Mouse (Mus musculus): ENCODE data around the gene Tedc2. TPM values are rescaled to one million over a fixed set of nuclear protein-coding genes. Genes with fewer than 3 reads are reported as not detected.
A peak's percentile ranks its signal among the peaks of the same experiment; 100 is the strongest.

Tedc2 gene
- polyA plus RNA-seq, 1 experiment from 2014 or later: 11.0 TPM

DNA sequence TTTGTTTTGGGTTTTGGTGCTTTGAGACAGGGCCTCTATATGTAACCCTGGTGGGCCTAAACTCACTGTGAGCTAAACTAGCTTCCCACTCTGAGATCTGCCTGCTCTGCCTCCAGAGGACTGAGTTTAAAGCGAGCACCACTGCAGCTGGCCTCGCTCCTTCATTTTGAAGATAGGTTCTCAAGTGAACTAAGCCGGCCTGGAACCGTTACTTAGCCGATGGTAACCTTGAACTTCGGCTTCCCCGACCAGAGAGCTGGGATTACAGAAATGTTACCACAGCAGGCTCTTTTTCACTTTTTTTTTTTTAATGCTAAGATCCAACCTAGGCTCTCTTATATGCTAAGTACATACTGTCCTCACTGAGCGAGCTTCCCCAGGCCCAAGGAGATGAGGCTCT is 27.4 kb downstream of the Tedc2 start:
- H3K9me3 ChIP-seq (replicated peaks; ENCODE audit: control insufficient read depth, low read length): no peaks in the 10 kb centered on the region
- no peak overlapping the region for H3K9ac ChIP-seq (ENCODE audit: low read length)
- no peak overlapping the region for H3K27ac ChIP-seq (ENCODE audit: low read depth, low read length)
- H3K27me3 ChIP-seq (replicated peaks; ENCODE audit: control insufficient read depth, insufficient read depth, low read length): no peaks in the 10 kb centered on the region
- 0 out of 2 replicates have a peak, but pooled peaks cover 2% of the 10 kb centered on the region for H3K36me3 ChIP-seq (ENCODE audit: control insufficient read depth, insufficient read depth, low read length)
- WGBS: 90% methylated on average over 8 of the region's 8 CpGs
- ATAC-seq (no peak), DNase-seq (ENCODE audit: low spot score) (no peak)
- H3K4me1 ChIP-seq (ENCODE audit: control insufficient read depth, insufficient read depth, low read length): no peaks in the 10 kb centered on the region
- no peak overlapping the region for H3K4me3 ChIP-seq (ENCODE audit: low read depth, low read length)
- H3K4me2 ChIP-seq (ENCODE audit: low read length): no peak overlapping the region

GRCm38 (mm10) chr17:24192848-24193247 is 27.8 kb downstream of the Tedc2 start:
- H3K4me1 ChIP-seq (ENCODE audit: control insufficient read depth, insufficient read depth, low read length): no peaks in the 10 kb centered on the region
- no peak overlapping the region for H3K4me2 ChIP-seq (ENCODE audit: low read length)
- WGBS: 85% methylated on average over 8 of the region's 8 CpGs
- H3K27ac ChIP-seq (ENCODE audit: low read depth, low read length): no peak overlapping the region
- no peak overlapping the region for H3K4me3 ChIP-seq (ENCODE audit: low read depth, low read length)
- ATAC-seq (no peak), DNase-seq (ENCODE audit: low spot score) (no peak)
- no peaks in the 10 kb centered on the region for H3K27me3 ChIP-seq (replicated peaks; ENCODE audit: control insufficient read depth, insufficient read depth, low read length)
- no peaks in the 10 kb centered on the region for H3K9me3 ChIP-seq (replicated peaks; ENCODE audit: control insufficient read depth, low read length)
- H3K36me3 ChIP-seq (ENCODE audit: control insufficient read depth, insufficient read depth, low read length): 0 out of 2 replicates have a peak, but pooled peaks cover 6% of the 10 kb centered on the region
- H3K9ac ChIP-seq (ENCODE audit: low read length): no peak overlapping the region

DNA sequence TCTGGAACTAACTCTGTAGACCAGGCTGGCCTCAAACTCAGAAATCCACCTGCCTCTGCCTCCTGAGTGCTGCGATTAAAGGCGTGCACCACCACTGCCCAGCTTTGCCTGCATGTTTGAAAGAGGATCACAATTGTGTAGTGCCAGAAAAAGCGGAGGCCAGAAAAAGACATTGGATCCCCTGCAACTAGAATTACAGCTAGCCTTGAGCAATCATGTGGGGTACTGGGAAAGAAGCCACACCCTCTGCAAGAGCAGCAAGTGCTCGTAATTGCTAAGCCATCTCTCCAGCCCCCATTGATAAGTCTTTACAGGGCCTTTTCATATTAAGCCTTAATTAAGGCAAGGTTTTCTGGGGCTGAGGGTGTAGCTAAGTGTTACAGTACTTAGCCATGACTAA is 29.2 kb downstream of the Tedc2 start:
- ATAC-seq: no peak
- no peak for DNase-seq (ENCODE audit: low spot score)
- Histone ChIP-seq H3K9ac (ENCODE audit: low read length) (no peak overlapping the region), H3K4me2 (ENCODE audit: low read length) (no peak overlapping the region), H3K4me3 (ENCODE audit: low read depth, low read length) (no peak overlapping the region), H3K27me3 (replicated peaks; ENCODE audit: control insufficient read depth, insufficient read depth, low read length) (no peaks in the 10 kb centered on the region), H3K27ac (ENCODE audit: low read depth, low read length) (no peak overlapping the region), H3K36me3 (ENCODE audit: control insufficient read depth, insufficient read depth, low read length) (0 out of 2 replicates have a peak, but pooled peaks cover 8% of the 10 kb centered on the region), H3K9me3 (replicated peaks; ENCODE audit: control insufficient read depth, low read length) (no peaks in the 10 kb centered on the region), H3K4me1 (ENCODE audit: control insufficient read depth, insufficient read depth, low read length) (no peaks in the 10 kb centered on the region)
- WGBS: 58% methylated on average over 4 of the region's 4 CpGs

DNA sequence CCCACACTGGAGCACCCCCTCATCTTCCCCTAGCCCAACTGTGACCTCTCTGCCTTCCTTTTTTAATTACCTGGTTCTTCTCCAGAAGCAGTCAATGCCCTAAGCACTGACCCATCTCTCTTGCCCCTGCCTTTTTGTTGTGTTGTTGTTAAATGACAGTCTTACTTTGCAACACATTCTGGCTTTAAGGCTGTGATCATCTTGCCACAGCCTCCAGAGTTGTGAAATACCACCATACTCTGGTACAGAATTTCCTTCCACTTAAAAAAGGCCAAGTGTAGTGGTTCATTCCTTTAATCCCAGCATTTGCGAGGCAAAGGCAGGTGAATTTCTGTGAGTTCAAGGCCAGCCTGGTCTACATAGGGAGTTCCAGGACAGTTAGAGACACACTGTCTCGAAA is 29.7 kb downstream of the Tedc2 start:
- Histone ChIP-seq H3K27me3 (replicated peaks; ENCODE audit: control insufficient read depth, insufficient read depth, low read length) (no peaks in the 10 kb centered on the region), H3K9ac (ENCODE audit: low read length) (no peak overlapping the region), H3K4me3 (ENCODE audit: low read depth, low read length) (no peak overlapping the region), H3K36me3 (ENCODE audit: control insufficient read depth, insufficient read depth, low read length) (peaks cover 8% of the 10 kb centered on the region; the same call in 1 of the 2 replicates), H3K27ac (ENCODE audit: low read depth, low read length) (no peak overlapping the region), H3K4me2 (ENCODE audit: low read length) (no peak overlapping the region), H3K9me3 (replicated peaks; ENCODE audit: control insufficient read depth, low read length) (no peaks in the 10 kb centered on the region), H3K4me1 (ENCODE audit: control insufficient read depth, insufficient read depth, low read length) (no peaks in the 10 kb centered on the region)
- ATAC-seq (no peak), DNase-seq (ENCODE audit: low spot score) (no peak)
- 96% methylated on average over 2 of the region's 2 CpGs for WGBS

DNA sequence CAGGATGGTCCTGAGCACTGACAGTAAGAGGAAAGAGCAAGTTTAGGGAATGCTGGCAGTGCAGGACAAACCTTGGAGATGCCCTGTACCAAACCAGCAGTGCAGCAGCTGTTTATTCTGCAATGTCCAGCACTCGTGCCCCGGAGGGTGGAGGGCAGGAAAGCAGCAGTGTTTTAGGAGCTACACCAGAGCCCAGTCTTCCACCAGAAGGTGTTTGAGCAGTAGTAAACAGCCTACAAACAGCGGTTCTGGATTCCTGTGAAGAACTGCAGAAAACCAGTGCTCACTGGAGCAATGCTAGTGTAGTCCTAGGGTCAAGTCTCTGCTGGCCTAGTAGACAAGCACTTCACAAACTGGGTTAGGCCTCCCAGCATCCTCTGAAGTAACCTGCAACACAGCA is 46.4 kb downstream of the Tedc2 start:
- H3K27ac ChIP-seq (ENCODE audit: low read depth, low read length): no peak overlapping the region
- H3K4me3 ChIP-seq (ENCODE audit: low read depth, low read length): no peak overlapping the region
- 85% methylated on average over 3 of the region's 3 CpGs for WGBS
- no peaks in the 10 kb centered on the region for H3K9me3 ChIP-seq (replicated peaks; ENCODE audit: control insufficient read depth, low read length)
- DNase-seq (ENCODE audit: low spot score) (no peak), ATAC-seq (no peak)
- H3K4me1 ChIP-seq (ENCODE audit: control insufficient read depth, insufficient read depth, low read length): 0 out of 2 replicates have a peak, but pooled peaks cover 4% of the 10 kb centered on the region
- H3K36me3 ChIP-seq (ENCODE audit: control insufficient read depth, insufficient read depth, low read length): no peaks in the 10 kb centered on the region
- no peak overlapping the region for H3K4me2 ChIP-seq (ENCODE audit: low read length)
- no peak overlapping the region for H3K9ac ChIP-seq (ENCODE audit: low read length)
- no peaks in the 10 kb centered on the region for H3K27me3 ChIP-seq (replicated peaks; ENCODE audit: control insufficient read depth, insufficient read depth, low read length)

DNA sequence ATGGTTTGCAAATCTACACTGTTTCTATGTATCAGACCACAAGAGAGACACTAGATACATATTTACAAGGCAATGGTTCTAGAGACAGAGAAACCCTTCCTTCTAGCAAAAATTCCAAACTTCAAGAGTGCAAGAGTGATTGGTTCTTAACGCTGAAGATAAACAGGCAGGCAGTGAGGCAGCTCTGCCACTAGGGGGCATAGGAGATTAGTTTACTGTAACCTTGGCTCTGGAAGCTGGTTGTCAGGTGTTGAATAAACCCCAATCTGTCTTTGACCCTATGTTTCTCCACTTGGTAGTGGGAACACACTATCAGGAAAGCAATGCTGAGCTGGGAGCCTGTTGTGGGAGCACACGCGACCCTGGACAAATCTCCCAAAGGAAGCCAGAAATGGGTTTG is 47.2 kb downstream of the Tedc2 start:
- no peaks in the 10 kb centered on the region for H3K27me3 ChIP-seq (replicated peaks; ENCODE audit: control insufficient read depth, insufficient read depth, low read length)
- ATAC-seq (no peak), DNase-seq (ENCODE audit: low spot score) (peak; percentile 88)
- no peak overlapping the region for H3K27ac ChIP-seq (ENCODE audit: low read depth, low read length)
- H3K4me3 ChIP-seq (ENCODE audit: low read depth, low read length): no peak overlapping the region
- H3K9ac ChIP-seq (ENCODE audit: low read length): no peak overlapping the region
- no peaks in the 10 kb centered on the region for H3K36me3 ChIP-seq (ENCODE audit: control insufficient read depth, insufficient read depth, low read length)
- 0 out of 2 replicates have a peak, but pooled peaks cover 4% of the 10 kb centered on the region for H3K4me1 ChIP-seq (ENCODE audit: control insufficient read depth, insufficient read depth, low read length)
- no peak overlapping the region for H3K4me2 ChIP-seq (ENCODE audit: low read length)
- no peaks in the 10 kb centered on the region for H3K9me3 ChIP-seq (replicated peaks; ENCODE audit: control insufficient read depth, low read length)
- 2% methylated on average over 3 of the region's 3 CpGs for WGBS

- ATAC-seq (no peak), DNase-seq (ENCODE audit: low spot score) (no peak)
- no peak overlapping the region for H3K9ac ChIP-seq (ENCODE audit: low read length)
- no peak overlapping the region for H3K4me3 ChIP-seq (ENCODE audit: low read depth, low read length)
- H3K4me2 ChIP-seq (ENCODE audit: low read length): no peak overlapping the region
- peaks cover 14% of the 10 kb centered on the region for H3K4me1 ChIP-seq (ENCODE audit: control insufficient read depth, insufficient read depth, low read length)
- H3K9me3 ChIP-seq (replicated peaks; ENCODE audit: control insufficient read depth, low read length): no peaks in the 10 kb centered on the region
- H3K27me3 ChIP-seq (replicated peaks; ENCODE audit: control insufficient read depth, insufficient read depth, low read length): no peaks in the 10 kb centered on the region
- H3K27ac ChIP-seq (ENCODE audit: low read depth, low read length): no peak overlapping the region
- 93% methylated on average over 4 of the region's 4 CpGs for WGBS
- peaks cover 13% of the 10 kb centered on the region for H3K36me3 ChIP-seq (ENCODE audit: control insufficient read depth, insufficient read depth, low read length)
These were observed 48.9 kb downstream of the Tedc2 start for GRCm38 (mm10) chr17:24171738-24172137.

GRCm38 (mm10) chr17:24170729-24171128 is 49.9 kb downstream of the Tedc2 start:
- H3K4me3 ChIP-seq (ENCODE audit: low read depth, low read length): no peak overlapping the region
- WGBS: 81% methylated on average over 5 of the region's 5 CpGs
- ATAC-seq: no peak

DNA sequence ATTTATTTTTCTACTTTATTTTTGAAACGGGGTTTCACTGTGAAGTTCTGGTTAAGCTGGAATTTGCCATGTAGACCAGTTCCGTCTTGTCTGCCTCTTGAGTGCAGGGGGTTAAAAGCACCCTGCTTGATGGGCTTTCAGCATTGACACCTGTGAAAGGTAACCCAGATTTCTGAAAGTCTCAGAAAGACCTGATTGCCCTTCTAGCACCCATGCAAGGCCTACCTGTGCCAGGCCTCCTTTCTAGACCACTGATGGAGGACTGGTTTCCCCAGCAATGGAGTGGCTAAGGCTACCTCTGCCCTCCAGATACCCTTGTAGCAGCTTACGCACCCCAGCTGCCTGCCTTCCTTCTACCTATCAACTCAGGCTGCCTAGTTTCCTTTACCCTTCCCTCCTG is 50.5 kb downstream of the Tedc2 start:
- DNase-seq (ENCODE audit: low spot score): no peak
- Histone ChIP-seq H3K4me3 (ENCODE audit: low read depth, low read length) (peak overlapping the region; percentile 73), H3K9me3 (replicated peaks; ENCODE audit: control insufficient read depth, low read length) (no peaks in the 10 kb centered on the region), H3K27me3 (replicated peaks; ENCODE audit: control insufficient read depth, insufficient read depth, low read length) (no peaks in the 10 kb centered on the region), H3K27ac (ENCODE audit: low read depth, low read length) (no peak overlapping the region), H3K36me3 (ENCODE audit: control insufficient read depth, insufficient read depth, low read length) (peaks cover 18% of the 10 kb centered on the region), H3K4me2 (ENCODE audit: low read length) (peak overlapping the region; percentile 88), H3K9ac (ENCODE audit: low read length) (peak overlapping the region; percentile 88), H3K4me1 (ENCODE audit: control insufficient read depth, insufficient read depth, low read length) (peaks cover 14% of the 10 kb centered on the region)
- 64% methylated on average over 3 of the region's 3 CpGs for WGBS
- no peak for ATAC-seq

More at GRCm38 (mm10) chr17:24170729-24171128, 49.9 kb downstream of the Tedc2 start:
- Histone ChIP-seq H3K4me2 (ENCODE audit: low read length) (no peak overlapping the region), H3K27ac (ENCODE audit: low read depth, low read length) (no peak overlapping the region), H3K9me3 (replicated peaks; ENCODE audit: control insufficient read depth, low read length) (no peaks in the 10 kb centered on the region), H3K27me3 (replicated peaks; ENCODE audit: control insufficient read depth, insufficient read depth, low read length) (no peaks in the 10 kb centered on the region), H3K36me3 (ENCODE audit: control insufficient read depth, insufficient read depth, low read length) (peaks cover 16% of the 10 kb centered on the region), H3K9ac (ENCODE audit: low read length) (no peak overlapping the region), H3K4me1 (ENCODE audit: control insufficient read depth, insufficient read depth, low read length) (peaks cover 14% of the 10 kb centered on the region)
- no peak for DNase-seq (ENCODE audit: low spot score)

Measured in forebrain, embryonic 14.5 days (tissue).